Comparison of ENCODE assay signal across 8 mouse cellular contexts in the genomic region with DNA sequence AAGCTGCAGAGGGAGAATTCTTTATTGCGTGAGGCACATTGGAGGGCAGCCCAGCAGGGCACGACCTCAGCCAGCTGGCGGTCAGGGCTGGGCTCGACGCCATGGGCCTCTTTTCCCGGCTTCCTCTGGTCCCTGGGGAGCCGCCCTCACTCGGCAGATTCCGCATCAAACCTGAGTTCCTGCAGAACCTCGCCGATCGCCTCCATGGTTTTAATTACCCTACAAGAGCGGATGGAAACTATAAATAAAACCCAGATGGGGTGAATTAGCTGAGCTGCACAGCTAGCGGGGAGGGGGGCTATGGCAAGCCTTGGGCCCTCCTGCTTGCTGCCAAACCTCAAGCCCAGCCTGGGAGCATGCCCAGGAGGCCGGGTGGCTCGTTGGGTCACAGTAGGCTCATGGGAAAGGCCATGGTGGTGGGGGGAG. TPM values are rescaled to one million over a fixed set of nuclear protein-coding genes. Genes with fewer than 3 reads are reported as not detected.
A peak's percentile ranks its signal among the peaks of the same experiment; 100 is the strongest.
DNase-seq lines count a peak whose midpoint lies in the region.

No protein-coding gene starts in this region.

- DNase-seq in left cerebral cortex, postnatal 10 days (ENCODE audit: extremely low spot score in 1 of 2, low spot score in 2 of 2), result peak; percentile 63 to 81
- DNase-seq in left cerebral cortex, adult 8-10 months (ENCODE audit: low spot score in 2 of 2), result no peak
- peak; percentile 55 for DNase-seq in brain, adult 2 months (ENCODE audit: low read depth, low spot score)
- DNase-seq in gastrocnemius, adult 8-10 months (ENCODE audit: low spot score in 2 of 2), result peak; percentile 73 to 81
- DNase-seq in kidney, postnatal 10 days, result peak; percentile 85
- peak; percentile 54 for DNase-seq in lung, postnatal 25 days (ENCODE audit: low spot score)
- no peak for DNase-seq in thymus, postnatal 0 days (ENCODE audit: low spot score)
- no peak for DNase-seq in c-Kit-positive CD71-positive TER-119-positive erythroid progenitor cells, embryonic 14.5 days (ENCODE audit: low spot score)

- intact Hi-C loops in left cerebral cortex, postnatal 10 days (cut with DNase I), result loop anchor here (2.0 to 5.0 kb wide), 2 partner anchors 87 to 162 kb away; no protein-coding TSS in a partner anchor

RNA-seq across cellular contexts. Expression of a gene that starts 2.2 kb away (rescaled TPM):
- 100 to 1,000 TPM in 1 of 2 experiments, 10 to 100 TPM in 1; 95.1 to 106 TPM for total RNA-seq in left cerebral cortex, postnatal 10 days (2021)
- total RNA-seq in left cerebral cortex, adult 8-10 months (2022), result 100 to 1,000 TPM; 103 to 117 (median 109) TPM
- 100 to 1,000 TPM; 175 to 196 (median 181) TPM for total RNA-seq in gastrocnemius, adult 8-10 months (2022)
- 170 and 181 TPM in 2 replicates for polyA plus RNA-seq in thymus, postnatal 0 days (2015; fragmentation: Nextera tagmentation; extraction: Ambion mirVana)

RNA-seq across cellular contexts. Expression of a gene that starts 6.3 kb away (rescaled TPM):
- total RNA-seq in left cerebral cortex, postnatal 10 days (2021), result 1,000 to 10,000 TPM in 1 of 2 experiments, 100 to 1,000 TPM in 1; 991 to 1,007 TPM
- 1,000 to 10,000 TPM in 1 of 4 experiments, 100 to 1,000 TPM in 3; 847 to 1,003 (median 930) TPM for total RNA-seq in left cerebral cortex, adult 8-10 months (2022)
- 100 to 1,000 TPM; 794 to 918 (median 839) TPM for total RNA-seq in gastrocnemius, adult 8-10 months (2022)
- polyA plus RNA-seq in thymus, postnatal 0 days (2015; fragmentation: Nextera tagmentation; extraction: Ambion mirVana), result 1,327 and 1,441 TPM in 2 replicates

RNA-seq across cellular contexts. Expression of a gene that starts 11.3 kb away (rescaled TPM):
- total RNA-seq in left cerebral cortex, postnatal 10 days (2021), result 1 to 10 TPM; 7.0 to 9.5 TPM
- 1 to 10 TPM in 2 of 4 experiments, under 1 TPM in 2; 0.94 to 1.6 (median 1.2) TPM for total RNA-seq in left cerebral cortex, adult 8-10 months (2022)
- 1 to 10 TPM; 1.1 to 2.5 (median 2.3) TPM for total RNA-seq in gastrocnemius, adult 8-10 months (2022)
- polyA plus RNA-seq in thymus, postnatal 0 days (2015; fragmentation: Nextera tagmentation; extraction: Ambion mirVana), result 0.10 and 0.27 TPM in 2 replicates

RNA-seq across cellular contexts. Expression of a gene that starts 17.1 kb away (rescaled TPM):
- total RNA-seq in left cerebral cortex, postnatal 10 days (2021), result 100 to 1,000 TPM; 146 to 159 TPM
- 100 to 1,000 TPM; 271 to 280 (median 273) TPM for total RNA-seq in left cerebral cortex, adult 8-10 months (2022)
- not detected for total RNA-seq in gastrocnemius, adult 8-10 months (2022)
- 0.09 and 0.10 TPM in 2 replicates for polyA plus RNA-seq in thymus, postnatal 0 days (2015; fragmentation: Nextera tagmentation; extraction: Ambion mirVana)

RNA-seq across cellular contexts. Expression of a gene that starts 23.2 kb away (rescaled TPM):
- total RNA-seq in left cerebral cortex, postnatal 10 days (2021), result 100 to 1,000 TPM; 361 to 375 TPM
- 100 to 1,000 TPM; 419 to 440 (median 422) TPM for total RNA-seq in left cerebral cortex, adult 8-10 months (2022)
- 100 to 1,000 TPM; 113 to 123 (median 120) TPM for total RNA-seq in gastrocnemius, adult 8-10 months (2022)
- 309 and 319 TPM in 2 replicates for polyA plus RNA-seq in thymus, postnatal 0 days (2015; fragmentation: Nextera tagmentation; extraction: Ambion mirVana)

Comparison
In these comparisons a context has a peak if more than half of its experiments do, and no peak if none do; other contexts are left out.
1. DNase-seq: peak in left cerebral cortex, postnatal 10 days (2 of 2), brain, adult 2 months (single experiment), gastrocnemius, adult 8-10 months (2 of 2), kidney, postnatal 10 days (single experiment) and lung, postnatal 25 days (single experiment); none in left cerebral cortex, adult 8-10 months (0 of 2), thymus, postnatal 0 days (single experiment) and c-Kit-positive CD71-positive TER-119-positive erythroid progenitor cells, embryonic 14.5 days (single experiment).